Mouse (Mus musculus): ENCODE results near the gene Nmb. TPM values are rescaled to one million over a fixed set of nuclear protein-coding genes. Genes with fewer than 3 reads are reported as not detected.

The Nmb gene
- polyA plus RNA-seq, 1 experiment from 2014 or later = 10.3 TPM

- 88% methylated on average over 1 of the region's 1 CpGs for WGBS
- TF ChIP-seq CTCF (IDR thresholded peaks at IDR 0.05; ENCODE audit: low read depth) = no peak
- H3K36me3 ChIP-seq (ENCODE audit: insufficient read depth) = peaks cover 36% of the 10 kb centered on the region
- ATAC-seq (ENCODE audit: insufficient read depth) (no peak), DNase-seq (no peak)
- no peak overlapping the region for H3K4me3 ChIP-seq (ENCODE audit: low read depth, low read length)
- H3K9ac ChIP-seq = no peak overlapping the region
- no peaks in the 10 kb centered on the region for H3K27me3 ChIP-seq (ENCODE audit: insufficient read depth, low read length)
- H3K4me1 ChIP-seq (ENCODE audit: insufficient read depth) = no peaks in the 10 kb centered on the region
- no peak overlapping the region for H3K4me2 ChIP-seq
- H3K9me3 ChIP-seq (ENCODE audit: low read depth, low read length) = no peaks in the 10 kb centered on the region
- H3K27ac ChIP-seq (ENCODE audit: low read depth) = no peak overlapping the region
Observed at GRCm38 (mm10) chr7:80935834-80936233, 31.0 kb upstream of the Nmb start.

GRCm38 (mm10) chr7:80932777-80933176 is 27.9 kb upstream of the Nmb start:
- no peak for TF ChIP-seq CTCF (IDR thresholded peaks at IDR 0.05; ENCODE audit: low read depth)
- no peak overlapping the region for H3K27ac ChIP-seq (ENCODE audit: low read depth)
- H3K36me3 ChIP-seq (ENCODE audit: insufficient read depth) = peaks cover 36% of the 10 kb centered on the region
- H3K27me3 ChIP-seq (ENCODE audit: insufficient read depth, low read length) = no peaks in the 10 kb centered on the region
- no peak overlapping the region for H3K4me3 ChIP-seq (ENCODE audit: low read depth, low read length)
- H3K9me3 ChIP-seq (ENCODE audit: low read depth, low read length) = no peaks in the 10 kb centered on the region
- H3K4me1 ChIP-seq (ENCODE audit: insufficient read depth) = no peaks in the 10 kb centered on the region
- 96% methylated on average over 1 of the region's 1 CpGs for WGBS
- DNase-seq = no peak
- H3K9ac ChIP-seq = no peak overlapping the region
- H3K4me2 ChIP-seq = no peak overlapping the region
- ATAC-seq (ENCODE audit: insufficient read depth) = no peak

DNA sequence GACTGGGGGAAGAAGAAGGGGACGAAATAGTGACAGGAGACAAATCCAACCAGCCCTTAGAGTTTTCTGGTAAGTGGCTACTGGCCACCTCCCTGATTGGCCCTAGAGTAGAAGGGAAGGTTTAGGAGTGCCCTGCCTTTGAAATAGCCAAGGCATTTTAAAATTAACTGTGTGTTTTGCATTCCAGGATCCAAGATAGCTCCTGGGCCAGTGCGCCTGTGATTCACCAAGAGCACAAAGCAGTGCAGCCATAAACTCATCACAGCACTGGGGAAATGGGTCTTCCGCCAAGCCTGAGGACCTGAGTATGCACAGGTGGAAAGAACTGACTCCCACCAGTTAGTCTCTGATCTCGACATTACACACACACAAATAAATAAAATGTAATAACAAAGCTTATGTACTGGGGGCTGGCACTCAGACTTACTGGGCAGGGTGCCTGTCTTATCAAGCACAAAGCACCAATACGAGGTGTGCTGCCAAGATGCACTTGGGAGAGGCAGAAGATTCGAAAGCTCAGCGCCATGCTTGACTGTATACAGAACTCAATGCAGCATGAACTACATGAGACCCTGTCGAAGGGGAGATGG is 26.8 kb upstream of the Nmb start:
- Histone ChIP-seq H3K4me1 (ENCODE audit: insufficient read depth) (no peaks in the 10 kb centered on the region), H3K4me2 (no peak overlapping the region), H3K4me3 (ENCODE audit: low read depth, low read length) (no peak overlapping the region), H3K27me3 (ENCODE audit: insufficient read depth, low read length) (no peaks in the 10 kb centered on the region), H3K27ac (ENCODE audit: low read depth) (no peak overlapping the region), H3K9ac (no peak overlapping the region), H3K36me3 (ENCODE audit: insufficient read depth) (peaks cover 43% of the 10 kb centered on the region), H3K9me3 (ENCODE audit: low read depth, low read length) (no peaks in the 10 kb centered on the region)
- 88% methylated on average over 8 of the region's 8 CpGs for WGBS
- ATAC-seq (ENCODE audit: insufficient read depth) (no peak), DNase-seq (no peak)
- TF ChIP-seq CTCF (IDR thresholded peaks at IDR 0.05; ENCODE audit: low read depth) = no peak

DNA sequence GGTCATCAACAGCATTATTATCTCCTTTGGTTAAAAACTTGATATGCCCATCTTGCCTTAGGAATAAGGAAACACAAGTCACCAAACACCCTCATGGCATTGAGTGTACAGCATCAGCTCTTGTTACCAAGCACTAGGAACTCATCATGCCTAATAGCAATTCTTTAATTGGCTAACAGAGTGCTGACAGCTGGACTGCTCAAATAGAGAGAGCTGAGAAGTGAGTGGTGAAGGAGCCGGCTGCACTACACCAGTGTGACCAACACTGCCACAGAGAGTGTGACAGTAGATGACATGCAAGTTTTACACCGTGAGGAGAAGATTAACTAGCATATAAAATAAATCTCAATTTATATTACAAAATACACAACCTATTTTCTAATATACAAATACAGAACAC is 18.3 kb upstream of the Nmb start:
- 83% methylated on average over 2 of the region's 2 CpGs for WGBS
- Histone ChIP-seq H3K4me1 (ENCODE audit: insufficient read depth) (no peaks in the 10 kb centered on the region), H3K4me2 (no peak overlapping the region), H3K9me3 (ENCODE audit: low read depth, low read length) (no peaks in the 10 kb centered on the region), H3K27ac (ENCODE audit: low read depth) (no peak overlapping the region), H3K9ac (no peak overlapping the region), H3K36me3 (ENCODE audit: insufficient read depth) (peaks cover 46% of the 10 kb centered on the region), H3K27me3 (ENCODE audit: insufficient read depth, low read length) (no peaks in the 10 kb centered on the region), H3K4me3 (ENCODE audit: low read depth, low read length) (no peak overlapping the region)
- ATAC-seq (ENCODE audit: insufficient read depth) = no peak
- no peak for DNase-seq
- no peak for TF ChIP-seq CTCF (IDR thresholded peaks at IDR 0.05; ENCODE audit: low read depth)

GRCm38 (mm10) chr7:80919647-80920008 is 14.8 kb upstream of the Nmb start:
- Histone ChIP-seq H3K27ac (ENCODE audit: low read depth) (no peak overlapping the region), H3K27me3 (ENCODE audit: insufficient read depth, low read length) (no peaks in the 10 kb centered on the region), H3K4me2 (no peak overlapping the region), H3K9me3 (ENCODE audit: low read depth, low read length) (no peaks in the 10 kb centered on the region), H3K4me1 (ENCODE audit: insufficient read depth) (no peaks in the 10 kb centered on the region), H3K9ac (no peak overlapping the region), H3K36me3 (ENCODE audit: insufficient read depth) (peaks cover 50% of the 10 kb centered on the region), H3K4me3 (ENCODE audit: low read depth, low read length) (no peak overlapping the region)
- 77% methylated on average over 5 of the region's 5 CpGs for WGBS
- ATAC-seq (ENCODE audit: insufficient read depth) (no peak), DNase-seq (no peak)
- TF ChIP-seq CTCF (IDR thresholded peaks at IDR 0.05; ENCODE audit: low read depth) = no peak

- H3K9ac ChIP-seq = no peak overlapping the region
- WGBS = 69% methylated on average over 8 of the region's 8 CpGs
- no peak for DNase-seq
- ATAC-seq (ENCODE audit: insufficient read depth) = no peak
- H3K27ac ChIP-seq (ENCODE audit: low read depth) = no peak overlapping the region
- no peaks in the 10 kb centered on the region for H3K9me3 ChIP-seq (ENCODE audit: low read depth, low read length)
- no peaks in the 10 kb centered on the region for H3K27me3 ChIP-seq (ENCODE audit: insufficient read depth, low read length)
- TF ChIP-seq CTCF (IDR thresholded peaks at IDR 0.05; ENCODE audit: low read depth) = no peak
- H3K4me1 ChIP-seq (ENCODE audit: insufficient read depth) = no peaks in the 10 kb centered on the region
- H3K4me2 ChIP-seq = no peak overlapping the region
- H3K4me3 ChIP-seq (ENCODE audit: low read depth, low read length) = no peak overlapping the region
- H3K36me3 ChIP-seq (ENCODE audit: insufficient read depth) = peaks cover 50% of the 10 kb centered on the region
Observed at GRCm38 (mm10) chr7:80918982-80919646, 14.2 kb upstream of the Nmb start.

DNA sequence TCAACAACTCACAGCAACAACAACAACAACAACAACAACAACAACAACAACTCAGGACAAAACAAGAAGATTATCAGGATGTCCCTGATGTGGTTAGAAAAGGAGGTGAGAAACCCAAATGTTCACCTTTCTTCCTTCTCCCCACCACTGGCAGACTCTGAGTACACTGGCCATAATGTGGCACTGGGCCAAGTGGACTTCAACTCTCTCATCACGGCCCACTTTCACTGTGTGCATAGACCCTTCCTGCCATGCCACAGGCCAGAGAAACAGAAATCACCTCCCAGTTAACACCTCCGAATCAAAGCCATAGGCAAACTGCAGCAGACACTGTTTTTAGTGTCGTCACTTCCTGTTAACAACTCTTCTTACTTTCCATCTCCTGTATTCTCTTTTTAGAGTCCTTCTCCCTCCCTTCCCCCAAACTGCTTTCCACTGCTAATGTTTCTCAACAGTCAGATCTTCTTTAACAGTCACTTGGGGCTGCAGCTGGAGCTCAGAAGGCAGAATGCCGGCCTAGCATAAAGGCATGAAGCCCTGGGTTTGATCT is 13.1 kb upstream of the Nmb start:
- ATAC-seq (ENCODE audit: insufficient read depth) = no peak
- no peak overlapping the region for H3K4me2 ChIP-seq
- no peak overlapping the region for H3K4me3 ChIP-seq (ENCODE audit: low read depth, low read length)
- no peaks in the 10 kb centered on the region for H3K27me3 ChIP-seq (ENCODE audit: insufficient read depth, low read length)
- no peaks in the 10 kb centered on the region for H3K4me1 ChIP-seq (ENCODE audit: insufficient read depth)
- no peak overlapping the region for H3K9ac ChIP-seq
- WGBS = 60% methylated on average over 4 of the region's 4 CpGs
- peaks cover 47% of the 10 kb centered on the region for H3K36me3 ChIP-seq (ENCODE audit: insufficient read depth)
- H3K9me3 ChIP-seq (ENCODE audit: low read depth, low read length) = no peaks in the 10 kb centered on the region
- TF ChIP-seq CTCF (IDR thresholded peaks at IDR 0.05; ENCODE audit: low read depth) = no peak
- no peak for DNase-seq
- no peak overlapping the region for H3K27ac ChIP-seq (ENCODE audit: low read depth)

All from lung, embryonic 14.5 days (tissue).